Mouse (Mus musculus): ENCODE results near the gene Tmem104.

The Tmem104 gene

GRCm38 (mm10) chr11:115229021-115229930 lies 42.0 kb downstream of the Tmem104 start:
- DNase-seq (ENCODE audit: low spot score in 2 of 2) = no peak

- no peak for DNase-seq (ENCODE audit: low spot score in 2 of 2)
Measured at GRCm38 (mm10) chr11:115231168-115231915, 44.1 kb downstream of the Tmem104 start.

GRCm38 (mm10) chr11:115231924-115232323 lies 44.6 kb downstream of the Tmem104 start:
- DNase-seq (ENCODE audit: low spot score in 2 of 2) = no peak

GRCm38 (mm10) chr11:115232889-115233288 lies 45.6 kb downstream of the Tmem104 start:
- no peak for DNase-seq (ENCODE audit: low spot score in 2 of 2)

DNA sequence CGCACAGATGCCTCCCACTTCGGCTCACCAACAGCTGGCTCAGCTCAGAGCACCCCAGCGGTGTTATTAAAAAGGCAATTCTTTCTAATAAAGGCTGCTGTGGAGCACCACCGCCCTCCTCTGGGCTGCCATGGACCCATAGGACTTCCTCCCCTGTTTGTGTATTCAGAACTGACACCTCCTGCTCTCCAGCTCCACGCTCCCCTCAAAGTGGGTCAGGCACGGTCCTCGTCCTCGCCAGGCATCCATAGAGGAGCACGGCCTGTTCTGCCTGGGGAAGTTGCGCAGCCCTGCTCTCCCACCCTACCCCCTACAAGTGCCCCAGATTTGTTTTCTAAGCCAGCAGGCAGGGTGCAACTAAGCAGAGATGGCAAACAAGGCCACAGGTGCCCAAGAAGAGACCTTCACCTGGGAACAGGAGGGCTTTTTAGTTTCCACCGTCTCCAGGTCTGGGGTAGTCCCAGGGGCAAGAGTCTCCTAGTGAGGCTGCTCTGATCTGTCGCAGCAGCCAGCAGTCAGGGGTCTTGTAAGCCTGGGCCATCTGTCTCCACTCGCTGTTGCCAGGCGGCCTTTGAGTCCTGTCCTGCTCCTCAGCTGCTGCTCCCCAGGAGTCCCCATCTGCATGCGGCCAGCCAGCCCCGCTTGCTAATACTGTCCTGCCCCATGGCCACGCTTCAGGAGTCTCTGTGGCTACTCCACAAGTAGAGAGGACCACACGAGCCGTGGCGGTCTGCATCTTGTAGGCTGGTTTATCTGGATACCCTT lies 46.4 kb downstream of the Tmem104 start:
- no peak for DNase-seq (ENCODE audit: low spot score in 2 of 2)

- no peak for DNase-seq (ENCODE audit: low spot score in 2 of 2)
Measured at GRCm38 (mm10) chr11:115234320-115235044, 47.2 kb downstream of the Tmem104 start.

GRCm38 (mm10) chr11:115236570-115236969 lies 49.3 kb downstream of the Tmem104 start:
- DNase-seq (ENCODE audit: low spot score in 2 of 2) = no peak

DNA sequence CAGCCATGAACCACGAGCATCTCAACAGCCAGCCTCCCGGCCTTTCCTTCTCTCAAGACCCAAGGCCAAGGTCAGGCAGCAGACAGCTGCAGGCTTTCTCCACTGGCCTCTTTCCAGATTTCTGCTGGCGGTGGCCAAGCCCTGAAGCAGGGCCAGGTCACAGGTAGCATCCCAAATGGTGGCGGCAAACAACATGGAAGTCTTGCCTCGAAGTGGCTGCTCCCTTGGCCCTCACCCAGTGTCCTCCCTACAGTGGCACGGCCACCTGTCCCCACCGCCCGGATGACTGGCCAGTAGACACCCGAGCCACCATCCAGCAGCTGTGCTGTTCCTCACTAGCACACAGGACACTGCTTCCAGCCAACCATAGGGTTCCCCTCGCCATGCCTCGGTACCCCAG lies 54.1 kb downstream of the Tmem104 start:
- DNase-seq (ENCODE audit: low spot score in 2 of 2) = no peak

GRCm38 (mm10) chr11:115242746-115243145 lies 55.5 kb downstream of the Tmem104 start:
- no peak for DNase-seq (ENCODE audit: low spot score in 2 of 2)

- no peak for DNase-seq (ENCODE audit: low spot score in 2 of 2)
Measured at GRCm38 (mm10) chr11:115243783-115244182, 56.5 kb downstream of the Tmem104 start.

- DNase-seq (ENCODE audit: low spot score in 2 of 2) = no peak
Measured at GRCm38 (mm10) chr11:115244840-115245239, 57.6 kb downstream of the Tmem104 start.

- no peak for DNase-seq (ENCODE audit: low spot score in 2 of 2)
Measured at GRCm38 (mm10) chr11:115246386-115246785, 59.1 kb downstream of the Tmem104 start.

DNA sequence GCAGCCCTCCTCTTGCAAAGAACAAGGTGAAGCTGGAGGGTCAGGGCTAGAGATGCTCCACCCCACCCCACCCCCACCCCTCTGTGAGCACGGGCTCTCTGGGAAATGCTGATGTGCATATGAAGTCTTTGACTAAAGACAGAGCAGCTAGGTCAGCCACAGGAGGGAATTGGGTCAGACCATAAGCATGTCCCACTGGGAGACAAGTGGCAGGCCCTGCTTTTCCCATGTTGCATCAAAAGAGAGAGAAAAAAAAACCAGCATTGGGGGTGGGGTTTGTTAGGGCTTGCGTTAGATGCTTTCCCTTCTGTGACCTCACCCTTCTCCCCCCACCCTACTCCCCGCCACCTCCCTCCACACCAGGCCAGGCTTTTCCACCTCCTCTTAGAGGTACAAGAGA lies 60.0 kb downstream of the Tmem104 start:
- DNase-seq (ENCODE audit: low spot score in 2 of 2) = no peak

- DNase-seq (ENCODE audit: low spot score in 2 of 2) = no peak
Measured at GRCm38 (mm10) chr11:115247945-115248344, 60.7 kb downstream of the Tmem104 start.

DNA sequence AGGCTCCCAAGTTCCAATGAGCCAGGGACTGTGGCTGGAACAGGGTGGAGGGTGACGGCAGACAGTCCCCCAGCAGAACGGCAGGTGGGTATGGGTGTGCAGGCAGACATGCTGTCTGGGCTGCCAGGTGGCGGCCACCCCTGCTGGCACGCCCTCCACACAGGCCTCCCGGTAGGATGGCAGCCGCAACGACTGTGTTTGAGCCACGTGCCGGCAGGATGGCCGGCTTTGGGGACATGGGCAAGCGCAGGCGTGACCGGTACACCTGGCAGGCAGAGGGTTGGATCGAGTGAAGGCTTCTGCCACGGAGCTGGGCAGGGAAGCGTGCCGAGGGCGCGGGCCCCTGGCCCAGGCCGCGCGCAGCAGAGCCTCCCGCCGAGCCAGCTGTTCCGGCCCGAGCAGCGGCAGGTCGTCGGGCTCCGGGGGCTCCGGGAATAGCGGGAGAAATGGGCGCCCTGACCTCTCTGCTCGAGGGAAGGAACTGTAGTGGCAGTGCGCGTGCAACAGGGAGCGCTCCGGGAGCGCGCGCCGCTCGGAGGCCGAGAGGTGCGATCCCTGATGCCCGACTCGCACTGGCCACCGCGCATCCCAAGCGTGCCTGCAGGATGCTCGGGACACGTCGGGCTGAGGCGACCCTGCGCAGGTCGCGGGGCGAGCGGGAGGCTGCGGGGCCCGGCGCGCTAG lies 62.6 kb downstream of the Tmem104 start:
- no peak for DNase-seq (ENCODE audit: low spot score in 2 of 2)

- DNase-seq (ENCODE audit: low spot score in 2 of 2) = no peak
Measured at GRCm38 (mm10) chr11:115250405-115251090, 63.3 kb downstream of the Tmem104 start.

DNA sequence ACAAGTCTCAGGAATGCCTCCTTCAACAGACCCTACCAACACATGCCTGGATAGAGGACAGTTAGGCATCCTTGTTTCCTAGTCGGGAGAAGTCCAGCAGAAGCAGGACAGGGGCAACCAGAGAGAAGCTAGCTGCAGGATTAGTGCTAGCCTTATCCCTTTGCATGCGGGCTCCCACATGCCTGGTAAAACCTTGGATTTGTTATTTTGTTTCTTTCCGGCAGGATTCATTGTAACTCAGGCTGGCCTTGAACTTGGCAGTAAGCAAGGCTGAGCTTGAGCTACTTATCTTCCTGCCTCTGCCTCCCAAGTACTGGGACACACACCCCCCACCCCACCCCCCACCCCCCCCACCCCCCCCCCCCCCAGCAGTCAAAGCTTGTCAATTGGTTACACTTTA lies 64.0 kb downstream of the Tmem104 start:
- no peak for DNase-seq (ENCODE audit: low spot score in 2 of 2)

DNA sequence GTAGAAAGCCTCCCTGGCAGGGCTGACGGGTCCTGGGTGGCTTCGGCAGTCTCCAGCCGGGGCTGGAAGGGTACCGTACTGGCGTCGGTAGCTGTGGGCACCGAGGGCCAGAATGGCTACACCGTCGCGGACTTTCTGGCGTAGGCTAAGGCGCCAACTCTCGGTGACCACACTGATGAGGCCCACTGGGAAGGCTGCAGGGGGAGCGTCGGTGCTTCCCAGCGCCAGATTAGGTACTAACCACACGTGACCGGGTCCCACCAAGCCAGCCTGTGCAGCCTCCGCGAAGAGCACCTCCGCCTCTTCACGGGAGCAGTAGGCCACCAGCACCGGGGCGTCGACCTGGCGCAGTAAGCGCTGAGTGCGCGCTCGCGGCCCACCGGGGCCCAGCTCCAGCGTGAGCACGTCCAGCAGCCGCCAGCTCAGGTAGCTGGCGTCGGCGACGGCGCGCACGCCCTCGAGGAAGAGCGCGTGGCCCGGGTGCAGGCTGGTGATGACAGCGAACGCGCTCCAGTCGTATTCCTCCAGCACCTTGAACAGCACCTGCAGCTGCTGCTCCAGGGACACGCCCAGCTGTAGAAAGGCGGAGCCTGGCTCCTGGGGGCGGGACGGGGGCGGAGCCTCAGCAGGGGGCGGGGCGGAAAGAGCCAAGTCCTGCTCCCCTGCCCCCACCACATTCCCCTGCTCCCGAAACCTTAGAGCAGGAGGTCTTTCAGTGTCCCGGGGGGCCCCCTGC lies 70.7 kb downstream of the Tmem104 start:
- no peak for DNase-seq (ENCODE audit: low spot score in 2 of 2)

DNA sequence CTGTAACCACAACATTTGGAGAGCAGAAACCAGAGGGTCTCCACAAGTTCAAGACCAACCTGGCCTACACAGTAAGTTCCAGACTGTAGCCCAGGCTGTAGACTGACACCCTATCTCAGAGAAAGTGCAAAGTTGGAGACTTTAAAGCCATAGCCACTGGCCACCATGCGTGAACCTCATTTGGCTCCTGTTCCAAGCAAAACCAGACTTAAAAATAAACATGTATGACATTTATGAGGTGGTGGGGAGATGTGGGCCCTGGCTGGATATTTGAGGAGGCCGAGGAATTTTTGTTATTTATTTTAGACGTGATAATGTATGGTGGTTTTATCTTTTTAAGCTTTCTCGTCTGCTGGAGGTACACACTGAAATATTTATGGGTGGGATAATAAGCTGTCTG lies 71.8 kb downstream of the Tmem104 start:
- no peak for DNase-seq (ENCODE audit: low spot score in 2 of 2)

GRCm38 (mm10) chr11:115262954-115263353 lies 75.7 kb downstream of the Tmem104 start:
- DNase-seq (ENCODE audit: low spot score in 2 of 2) = no peak
